Mouse (Mus musculus) neural tube, postnatal 0 days (tissue): Measurements from ENCODE around the gene Olfr547. TPM values are rescaled to one million over a fixed set of nuclear protein-coding genes. Genes with fewer than 3 reads are reported as not detected.

Experiments
- polyA plus RNA-seq: library from polyadenylated mRNA; unstranded; fragments of >200 nt; fragmentation: Nextera tagmentation; extraction: Ambion mirVana; gene quantifications from 2 replicates; pipeline ENCODE4 v1.2.1, GENCODE M21; 2015

Olfr547 gene
- not detected in 2 replicates for polyA plus RNA-seq

GRCm38 (mm10) chr7:102534449-102534848, at the start of gene Olfr547:
Gene Olfr547, plus strand, starts transcription at chr7:102534749.

GRCm38 (mm10) chr7:102488161-102488560, 46.4 kb upstream of the Olfr547 start, which contains the start of gene Olfr544:
Gene Olfr544, minus strand, starts transcription at chr7:102488313.

GRCm38 (mm10) chr7:102499473-102499872, 35.1 kb upstream of the Olfr547 start, which contains the start of gene Olfr545:
Gene Olfr545, minus strand, starts transcription at chr7:102499573.

GRCm38 (mm10) chr7:102540596-102540995, 6.0 kb downstream of the Olfr547 start, which contains the start of gene Olfr548-ps1:
Gene Olfr548-ps1, plus strand, starts transcription at chr7:102540896.

GRCm38 (mm10) chr7:102549570-102549969, 15.0 kb downstream of the Olfr547 start, which contains the start of gene Olfr549:
Gene Olfr549, plus strand, starts transcription at chr7:102549870.

GRCm38 (mm10) chr7:102564999-102565997, 30.7 kb downstream of the Olfr547 start, which contains the start of gene Trim21:
Gene Trim21, minus strand, starts transcription at chr7:102565486.

GRCm38 (mm10) chr7:102571142-102571541, 36.6 kb downstream of the Olfr547 start, which contains the start of gene Olfr550:
Gene Olfr550, plus strand, starts transcription at chr7:102571442.

Other genes starting within 250 kb of the Olfr547 start
- 23.1 and 26.0 TPM in 2 replicates for gene Rrm1, start 93.1 kb upstream of the Olfr547 start, polyA plus RNA-seq
- 0.27 and 0.57 TPM in 2 replicates for gene Olfr543, start 53.1 kb upstream of the Olfr547 start, polyA plus RNA-seq
- 0.06 TPM in 2 replicates for gene Olfr544, start 46.4 kb upstream of the Olfr547 start, polyA plus RNA-seq
- 0.13 and 0.19 TPM in 2 replicates for gene Olfr545, start 35.2 kb upstream of the Olfr547 start, polyA plus RNA-seq
- not detected in 2 replicates for gene Olfr548-ps1, start 6.1 kb downstream of the Olfr547 start, polyA plus RNA-seq
- gene Olfr549, start 15.1 kb downstream of the Olfr547 start, polyA plus RNA-seq = not detected in 2 replicates
- gene Trim21, start 30.7 kb downstream of the Olfr547 start, polyA plus RNA-seq = 0.22 and 0.38 TPM in 2 replicates
- gene Olfr550, start 36.7 kb downstream of the Olfr547 start, polyA plus RNA-seq = not detected in 2 replicates
- not detected in 2 replicates for gene Olfr551, start 57.1 kb downstream of the Olfr547 start, polyA plus RNA-seq
- gene Olfr552, start 63.0 kb downstream of the Olfr547 start, polyA plus RNA-seq = not detected in 2 replicates
- not detected in 2 replicates for gene Olfr553, start 83.5 kb downstream of the Olfr547 start, polyA plus RNA-seq
- gene Olfr554, start 103.7 kb downstream of the Olfr547 start, polyA plus RNA-seq = not detected in 2 replicates
- not detected in 2 replicates for gene Olfr555, start 124.1 kb downstream of the Olfr547 start, polyA plus RNA-seq
- not detected in 2 replicates for gene Olfr556, start 130.2 kb downstream of the Olfr547 start, polyA plus RNA-seq
- 5.5 and 9.0 TPM in 2 replicates for gene Trim68, start 152.6 kb downstream of the Olfr547 start, polyA plus RNA-seq
- not detected in 2 replicates for gene Olfr557, start 161.2 kb downstream of the Olfr547 start, polyA plus RNA-seq
- gene Olfr558, start 167.5 kb downstream of the Olfr547 start, polyA plus RNA-seq = 0.17 and 0.25 TPM in 2 replicates
- gene Olfr33, start 184.3 kb downstream of the Olfr547 start, polyA plus RNA-seq = not detected in 2 replicates
- gene Olfr559, start 192.7 kb downstream of the Olfr547 start, polyA plus RNA-seq = not detected in 2 replicates
- not detected in 2 replicates for gene Olfr560, start 224.6 kb downstream of the Olfr547 start, polyA plus RNA-seq
- gene Olfr78, start 224.7 kb downstream of the Olfr547 start, polyA plus RNA-seq = 0.12 and 0.17 TPM in 2 replicates
- not detected in 2 replicates for gene Olfr561, start 236.5 kb downstream of the Olfr547 start, polyA plus RNA-seq